Mouse (Mus musculus): Measurements from ENCODE around the gene Stn1. TPM values are rescaled to one million over a fixed set of nuclear protein-coding genes. Genes with fewer than 3 reads are reported as not detected.
"Not testable (repeated sequence)": the region's sequence is repeated elsewhere in the genome, so short reads cannot be mapped to it uniquely, and the experiment has no call there.

The Stn1 gene
- polyA plus RNA-seq (2014; fragmentation: Nextera tagmentation; extraction: Ambion mirVana): 60.5 and 60.6 TPM in 2 replicates

DNA sequence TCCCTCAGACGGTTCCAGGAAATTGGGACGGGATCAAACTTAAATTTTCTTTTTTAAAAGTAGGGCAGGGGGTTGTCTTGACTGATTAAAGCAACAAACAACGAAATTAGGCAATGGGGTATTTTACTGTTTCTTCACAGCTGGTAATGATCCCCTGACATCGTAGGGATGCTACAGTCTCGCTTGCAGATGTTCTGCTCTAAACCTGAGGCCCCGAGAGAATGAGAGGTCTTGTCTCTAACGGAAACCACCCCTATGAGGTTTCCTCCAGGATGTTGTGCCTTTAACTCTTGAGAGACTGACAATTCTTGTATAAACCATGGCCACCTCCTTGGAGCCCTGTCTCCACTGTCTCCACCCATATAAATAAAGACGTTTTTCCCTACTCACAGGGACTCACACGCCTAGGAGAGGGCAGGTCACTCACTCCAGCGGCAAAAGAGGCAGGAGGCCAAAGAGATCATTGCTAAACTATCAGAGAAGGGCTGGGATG is at the start of gene Stn1:
Gene Stn1, minus strand, starts transcription at position 208 of the 493 bp plus-strand sequence.
- ATAC-seq (ENCODE audit: insufficient number of reproducible peaks, low FRiP score, low TSS enrichment, low read depth): peak; percentile 27; the same call in 1 of the 2 replicates
- Histone ChIP-seq H3K27me3 (ENCODE audit: control insufficient read depth, insufficient read depth, low read length) (peaks cover 5% of the 10 kb centered on the region), H3K9ac (ENCODE audit: low read length) (peak within 1 kb of the TSS; percentile 67), H3K9me3 (ENCODE audit: control insufficient read depth, low read length) (no peaks in the 10 kb centered on the region), H3K4me1 (ENCODE audit: control insufficient read depth, insufficient read depth, low read length) (peaks cover 16% of the 10 kb centered on the region), H3K27ac (replicated peaks; ENCODE audit: low read depth, low read length) (peak within 1 kb of the TSS; percentile 65), H3K4me3 (ENCODE audit: low read depth, low read length) (peak within 1 kb of the TSS; percentile 48), H3K36me3 (ENCODE audit: control insufficient read depth, insufficient read depth, low read length) (peaks cover 4% of the 10 kb centered on the region; the same call in 1 of the 2 replicates), H3K4me2 (ENCODE audit: low read depth, severe bottlenecking) (peak within 1 kb of the TSS; percentile 82)
- no peak for DNase-seq (ENCODE audit: low spot score)
- 4% methylated on average over 10 of the region's 10 CpGs for WGBS

DNA sequence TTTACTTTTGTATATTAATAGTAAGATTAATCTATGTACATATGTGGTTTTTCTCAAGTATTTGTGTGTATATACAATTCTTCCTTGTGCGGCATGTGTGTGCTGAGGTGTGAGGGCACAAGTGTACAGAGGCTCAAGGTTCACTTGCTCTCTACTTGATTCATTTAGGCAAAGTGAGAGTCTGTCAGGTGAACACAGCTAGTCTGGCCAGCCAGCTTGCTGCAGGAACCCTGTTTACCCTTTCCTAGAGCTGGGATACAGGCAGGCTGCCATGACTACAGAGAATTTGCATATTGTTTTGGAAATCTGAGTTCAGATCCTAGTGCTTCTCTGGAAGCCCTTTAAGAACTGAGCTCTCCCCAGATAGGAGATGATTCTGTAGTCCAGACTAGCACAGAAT is 49.7 kb upstream of the Stn1 start:
- Histone ChIP-seq H3K4me1 (ENCODE audit: control insufficient read depth, insufficient read depth, low read length) (peaks cover 12% of the 10 kb centered on the region; the same call in 1 of the 2 replicates), H3K9ac (ENCODE audit: low read length) (no peak overlapping the region), H3K36me3 (ENCODE audit: control insufficient read depth, insufficient read depth, low read length) (no peaks in the 10 kb centered on the region; the same call in 1 of the 2 replicates), H3K27me3 (ENCODE audit: control insufficient read depth, insufficient read depth, low read length) (no peaks in the 10 kb centered on the region), H3K4me2 (ENCODE audit: low read depth, severe bottlenecking) (no peak overlapping the region), H3K4me3 (ENCODE audit: low read depth, low read length) (no peak overlapping the region), H3K9me3 (ENCODE audit: control insufficient read depth, low read length) (no peaks in the 10 kb centered on the region), H3K27ac (replicated peaks; ENCODE audit: low read depth, low read length) (no peak overlapping the region)
- ATAC-seq (ENCODE audit: insufficient number of reproducible peaks, low FRiP score, low TSS enrichment, low read depth) (no peak), DNase-seq (ENCODE audit: low spot score) (no peak)
- WGBS: 89% methylated on average over 1 of the region's 1 CpGs

DNA sequence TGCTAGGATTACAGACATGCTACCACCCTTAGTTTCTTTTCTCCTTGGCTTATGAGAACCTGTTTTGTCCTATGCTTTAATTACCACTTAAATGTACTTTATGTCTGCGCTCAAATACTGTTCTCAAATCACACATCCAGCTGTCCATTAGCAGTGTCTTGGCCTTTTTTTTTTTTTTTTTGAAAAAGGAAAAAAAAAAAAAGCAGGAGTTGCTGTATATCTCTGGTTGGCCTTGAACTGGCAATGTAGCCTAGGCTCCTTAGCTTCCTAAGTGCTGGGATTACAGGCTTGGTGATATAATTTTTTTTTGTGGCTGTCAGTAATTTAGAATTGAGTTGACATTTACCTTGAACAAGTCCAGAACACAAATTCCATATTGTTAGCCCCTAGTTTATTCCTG is 48.5 kb upstream of the Stn1 start:
- ATAC-seq (ENCODE audit: insufficient number of reproducible peaks, low FRiP score, low TSS enrichment, low read depth) (no peak), DNase-seq (ENCODE audit: low spot score) (no peak)
- H3K27ac ChIP-seq (replicated peaks; ENCODE audit: low read depth, low read length): no peak overlapping the region
- no peak overlapping the region for H3K9ac ChIP-seq (ENCODE audit: low read length)
- H3K27me3 ChIP-seq (ENCODE audit: control insufficient read depth, insufficient read depth, low read length): no peaks in the 10 kb centered on the region
- H3K36me3 ChIP-seq (ENCODE audit: control insufficient read depth, insufficient read depth, low read length): no peaks in the 10 kb centered on the region; the same call in 1 of the 2 replicates
- 62% methylated on average over 1 of the region's 1 CpGs for WGBS
- no peaks in the 10 kb centered on the region for H3K9me3 ChIP-seq (ENCODE audit: control insufficient read depth, low read length)
- H3K4me2 ChIP-seq (ENCODE audit: low read depth, severe bottlenecking): no peak overlapping the region
- H3K4me1 ChIP-seq (ENCODE audit: control insufficient read depth, insufficient read depth, low read length): peaks cover 20% of the 10 kb centered on the region; the same call in 1 of the 2 replicates
- no peak overlapping the region for H3K4me3 ChIP-seq (ENCODE audit: low read depth, low read length)

- Histone ChIP-seq H3K4me1 (ENCODE audit: control insufficient read depth, insufficient read depth, low read length) (peaks cover 13% of the 10 kb centered on the region; the same call in 1 of the 2 replicates), H3K27ac (replicated peaks; ENCODE audit: low read depth, low read length) (peak overlapping the region; percentile 89), H3K9ac (ENCODE audit: low read length) (peak overlapping the region; percentile 91), H3K36me3 (ENCODE audit: control insufficient read depth, insufficient read depth, low read length) (no peaks in the 10 kb centered on the region), H3K4me2 (ENCODE audit: low read depth, severe bottlenecking) (peak overlapping the region; percentile 66), H3K4me3 (ENCODE audit: low read depth, low read length) (peak overlapping the region; percentile 52), H3K9me3 (ENCODE audit: control insufficient read depth, low read length) (no peaks in the 10 kb centered on the region), H3K27me3 (ENCODE audit: control insufficient read depth, insufficient read depth, low read length) (no peaks in the 10 kb centered on the region)
- ATAC-seq (ENCODE audit: insufficient number of reproducible peaks, low FRiP score, low TSS enrichment, low read depth): peak; percentile 59; the same call in 1 of the 2 replicates
- WGBS: under 1% methylated on average over 65 of the region's 96 CpGs
- DNase-seq (ENCODE audit: low spot score): peak; percentile 61
Measured at GRCm38 (mm10) chr19:47579788-47580631, 42.7 kb upstream of the Stn1 start.

GRCm38 (mm10) chr19:47579225-47579787 is 42.0 kb upstream of the Stn1 start, which contains the start of gene Slk:
Gene Slk, plus strand, starts transcription at chr19:47579678.
- H3K9me3 ChIP-seq (ENCODE audit: control insufficient read depth, low read length): no peaks in the 10 kb centered on the region
- H3K27ac ChIP-seq (replicated peaks; ENCODE audit: low read depth, low read length): peak within 1 kb of the TSS; percentile 89
- peak within 1 kb of the TSS; percentile 91 for H3K9ac ChIP-seq (ENCODE audit: low read length)
- WGBS: under 1% methylated on average over 82 of the region's 83 CpGs
- H3K36me3 ChIP-seq (ENCODE audit: control insufficient read depth, insufficient read depth, low read length): no peaks in the 10 kb centered on the region
- H3K4me2 ChIP-seq (ENCODE audit: low read depth, severe bottlenecking): peak within 1 kb of the TSS; percentile 66
- H3K4me3 ChIP-seq (ENCODE audit: low read depth, low read length): peak within 1 kb of the TSS; percentile 52
- H3K4me1 ChIP-seq (ENCODE audit: control insufficient read depth, insufficient read depth, low read length): peaks cover 13% of the 10 kb centered on the region; the same call in 1 of the 2 replicates
- no peaks in the 10 kb centered on the region for H3K27me3 ChIP-seq (ENCODE audit: control insufficient read depth, insufficient read depth, low read length)
- DNase-seq (ENCODE audit: low spot score) (peak; percentile 86), ATAC-seq (ENCODE audit: insufficient number of reproducible peaks, low FRiP score, low TSS enrichment, low read depth) (peak; percentile 87)

GRCm38 (mm10) chr19:47578581-47579224 is 41.4 kb upstream of the Stn1 start:
- Histone ChIP-seq H3K27ac (replicated peaks; ENCODE audit: low read depth, low read length) (peak overlapping the region; percentile 89), H3K27me3 (ENCODE audit: control insufficient read depth, insufficient read depth, low read length) (no peaks in the 10 kb centered on the region), H3K9ac (ENCODE audit: low read length) (peak overlapping the region; percentile 91), H3K36me3 (ENCODE audit: control insufficient read depth, insufficient read depth, low read length) (no peaks in the 10 kb centered on the region), H3K4me2 (ENCODE audit: low read depth, severe bottlenecking) (peak overlapping the region; percentile 66), H3K4me1 (ENCODE audit: control insufficient read depth, insufficient read depth, low read length) (peaks cover 13% of the 10 kb centered on the region; the same call in 1 of the 2 replicates), H3K9me3 (ENCODE audit: control insufficient read depth, low read length) (no peaks in the 10 kb centered on the region), H3K4me3 (ENCODE audit: low read depth, low read length) (peak overlapping the region; percentile 52)
- peak; percentile 49 for DNase-seq (ENCODE audit: low spot score)
- ATAC-seq (ENCODE audit: insufficient number of reproducible peaks, low FRiP score, low TSS enrichment, low read depth): 0 out of 2 replicates have a peak, but pooled peaks have one; percentile 6
- WGBS: 7% methylated on average over 13 of the region's 13 CpGs

DNA sequence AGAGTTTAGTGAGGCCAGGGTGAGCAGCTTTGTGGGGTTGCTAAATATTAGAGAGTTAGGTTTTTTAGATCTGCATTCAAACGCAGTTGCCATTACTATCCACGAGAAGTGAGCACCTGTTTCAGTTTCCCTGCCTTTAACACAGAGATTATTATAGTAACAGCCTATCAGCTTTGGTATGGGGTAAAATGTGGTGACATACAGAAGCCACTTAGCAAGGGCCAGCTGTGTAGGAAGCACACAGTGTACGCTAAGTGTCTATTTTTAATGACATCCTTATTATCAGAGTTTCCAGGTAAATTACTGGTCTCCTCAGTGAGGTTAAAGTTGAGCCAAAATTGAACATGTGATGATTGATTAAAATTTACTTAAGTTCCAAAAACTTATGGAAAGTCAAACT is 36.4 kb upstream of the Stn1 start:
- Histone ChIP-seq H3K9ac (ENCODE audit: low read length) (no peak overlapping the region), H3K27ac (replicated peaks; ENCODE audit: low read depth, low read length) (no peak overlapping the region), H3K9me3 (ENCODE audit: control insufficient read depth, low read length) (no peaks in the 10 kb centered on the region), H3K27me3 (ENCODE audit: control insufficient read depth, insufficient read depth, low read length) (no peaks in the 10 kb centered on the region), H3K36me3 (ENCODE audit: control insufficient read depth, insufficient read depth, low read length) (no peaks in the 10 kb centered on the region), H3K4me3 (ENCODE audit: low read depth, low read length) (no peak overlapping the region), H3K4me2 (ENCODE audit: low read depth, severe bottlenecking) (no peak overlapping the region), H3K4me1 (ENCODE audit: control insufficient read depth, insufficient read depth, low read length) (peaks cover 3% of the 10 kb centered on the region; the same call in 1 of the 2 replicates)
- DNase-seq (ENCODE audit: low spot score) (no peak), ATAC-seq (ENCODE audit: insufficient number of reproducible peaks, low FRiP score, low TSS enrichment, low read depth) (no peak)
- WGBS: 84% methylated on average over 3 of the region's 3 CpGs

- not testable (repeated sequence) for H3K9ac ChIP-seq (ENCODE audit: low read length); H3K4me3 ChIP-seq (ENCODE audit: low read depth, low read length); H3K9me3 ChIP-seq (ENCODE audit: control insufficient read depth, low read length); DNase-seq (ENCODE audit: low spot score); H3K27me3 ChIP-seq (ENCODE audit: control insufficient read depth, insufficient read depth, low read length); H3K4me2 ChIP-seq (ENCODE audit: low read depth, severe bottlenecking); H3K36me3 ChIP-seq (ENCODE audit: control insufficient read depth, insufficient read depth, low read length); H3K4me1 ChIP-seq (ENCODE audit: control insufficient read depth, insufficient read depth, low read length); H3K27ac ChIP-seq (replicated peaks; ENCODE audit: low read depth, low read length); ATAC-seq (ENCODE audit: insufficient number of reproducible peaks, low FRiP score, low TSS enrichment, low read depth)
- WGBS: 61% methylated on average over 4 of the region's 4 CpGs
Measured at GRCm38 (mm10) chr19:47571981-47572380, 34.7 kb upstream of the Stn1 start.
